Mouse (Mus musculus) adrenal gland, postnatal 10 days (tissue): ENCODE measurements around the gene Rhpn2. TPM values are rescaled to one million over a fixed set of nuclear protein-coding genes. Genes with fewer than 3 reads are reported as not detected.

ENCODE experiments used
- DNase-seq: peaks from one replicate; pipeline ENCODE4 v3.0.0; 2021; ENCODE audit warnings: mixed read lengths
- total RNA-seq, 2 experiments: library from RNA; stranded (reverse); gene quantifications; 2 replicates each; pipeline ENCODE4 v1.2.3; 2021

Rhpn2 gene
- total RNA-seq, 2 experiments from 2014 or later, result 4.2 to 4.5 TPM

DNA sequence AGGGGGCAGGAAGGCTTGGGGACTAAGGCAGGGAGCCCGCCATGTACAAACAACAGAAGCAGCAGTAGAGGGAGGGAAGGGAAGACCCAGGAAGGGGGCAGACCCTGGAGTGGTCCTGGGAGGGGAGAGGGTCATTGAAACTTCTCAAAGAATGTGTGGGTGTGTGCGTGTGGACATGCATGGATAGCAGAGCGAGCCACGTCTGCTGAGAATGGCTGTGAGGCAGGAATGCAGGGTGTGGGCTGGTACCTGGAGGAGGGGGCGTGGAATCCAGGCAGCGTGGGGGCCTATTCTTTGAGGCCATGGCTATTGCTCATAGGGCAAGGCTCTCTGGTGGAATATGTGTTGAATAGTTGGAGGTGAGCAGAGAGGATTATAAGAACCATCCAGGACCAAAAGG lies 54.7 kb downstream of the Rhpn2 start:
- DNase-seq, result no peak

DNA sequence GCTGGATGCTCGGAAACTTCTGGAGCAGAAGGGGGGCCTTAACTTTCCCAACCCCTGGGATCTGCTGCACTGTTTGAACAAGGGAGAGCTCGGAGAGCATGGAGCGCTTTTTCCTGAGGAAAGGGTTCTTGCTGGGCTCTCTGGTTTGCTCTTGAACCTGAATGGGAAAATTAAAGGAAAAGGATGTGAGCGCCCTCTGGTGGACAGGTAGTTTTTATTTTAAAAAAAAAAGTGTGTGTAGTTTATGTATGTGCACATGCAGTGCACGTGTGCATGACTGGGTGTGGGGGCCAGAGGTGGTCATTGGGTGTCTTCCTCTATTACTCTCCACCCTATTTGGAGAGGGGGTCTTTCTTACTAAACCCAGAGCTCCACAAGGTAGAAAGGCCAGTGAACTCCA lies 59.0 kb downstream of the Rhpn2 start:
- peak; percentile 45 for DNase-seq

DNA sequence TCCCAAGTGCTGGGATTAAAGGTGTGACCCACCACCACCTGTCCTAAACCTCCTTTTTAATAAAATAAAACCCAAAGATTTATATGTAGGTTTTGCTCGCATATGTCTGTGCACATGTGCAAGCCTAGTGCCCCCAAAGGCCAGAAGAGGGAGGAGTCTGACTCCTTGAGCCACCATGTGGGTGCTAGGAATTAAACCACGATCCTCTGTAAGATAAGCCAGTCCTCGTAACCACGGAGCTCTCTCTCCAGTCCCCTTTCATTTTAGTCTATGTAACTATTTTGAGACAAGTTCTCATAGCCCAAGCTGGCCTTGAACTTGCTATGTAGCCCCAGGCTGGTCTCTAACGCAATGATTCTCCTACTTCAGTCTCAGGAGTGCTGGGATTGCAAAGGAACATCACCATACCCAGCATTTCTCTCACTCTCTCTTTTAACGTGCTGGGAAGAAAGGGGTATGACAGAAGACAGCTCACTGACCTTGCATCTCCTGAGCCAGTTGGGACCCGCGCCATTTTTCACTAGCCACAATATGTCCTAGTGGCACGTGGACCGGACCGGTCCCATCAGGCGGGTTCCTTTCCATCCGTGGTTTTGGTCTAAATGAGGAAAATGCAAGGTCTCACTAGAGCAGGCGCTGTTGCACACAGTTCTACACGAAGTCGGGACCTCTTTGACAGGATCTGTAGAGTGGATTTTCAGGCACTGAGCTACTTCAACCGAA lies 61.9 kb downstream of the Rhpn2 start:
- peak; percentile 31 for DNase-seq

DNA sequence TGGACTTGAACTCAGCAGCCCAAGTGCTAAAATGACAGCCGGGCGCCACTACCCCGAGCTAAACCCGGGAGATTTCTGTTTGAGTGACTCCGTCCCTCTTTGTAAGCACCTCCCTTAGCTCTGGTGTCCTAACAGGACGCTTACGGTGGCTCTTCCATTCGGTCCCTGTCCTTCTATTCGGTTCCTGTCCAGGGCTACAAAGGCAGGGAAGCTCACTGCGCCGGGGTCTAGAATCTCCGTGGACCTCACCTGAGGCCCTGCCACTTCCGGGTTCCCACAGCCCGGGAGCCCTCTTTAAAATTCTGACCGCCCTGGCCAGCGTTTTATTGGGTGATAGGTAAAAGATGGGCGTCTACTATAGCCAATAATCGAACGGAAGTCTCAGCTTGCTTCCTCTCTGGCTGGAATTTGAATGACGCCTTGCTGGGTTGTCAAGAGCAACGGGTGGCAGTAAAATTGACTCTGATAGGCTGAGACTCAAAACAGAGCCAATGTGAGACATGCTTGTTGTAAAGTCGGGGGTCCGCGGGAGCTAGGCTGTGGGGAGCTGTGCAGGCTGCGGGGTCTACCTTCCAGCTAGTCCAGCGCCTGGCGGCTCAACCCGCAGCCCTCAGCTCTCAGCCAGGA lies 62.7 kb downstream of the Rhpn2 start, which contains the start of the genes Faap24 and Cep89:
Gene Faap24, minus strand, starts transcription at position 295 of the 627 bp plus-strand sequence.
Gene Cep89, plus strand, starts transcription at position 494 of the 627 bp plus-strand sequence.
- DNase-seq, result peak; percentile 94

DNA sequence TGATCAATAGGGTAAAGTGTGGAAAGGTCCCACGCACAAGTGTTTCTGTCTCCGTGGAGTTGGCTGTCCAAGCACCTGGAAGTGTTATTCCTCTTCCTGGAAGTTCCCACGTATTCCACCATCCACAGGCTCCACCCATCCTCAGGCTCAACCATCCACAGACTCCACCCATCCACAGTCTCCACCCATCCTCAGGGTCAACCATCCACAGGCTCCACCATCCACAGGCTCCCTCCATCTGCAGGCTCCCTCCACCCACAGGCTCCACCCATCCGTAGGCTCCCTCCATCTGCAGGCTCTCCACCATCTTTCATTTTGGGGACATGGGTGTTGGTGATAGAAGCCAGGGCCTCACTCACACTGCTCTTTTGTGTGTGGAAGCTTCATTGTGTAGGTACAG lies 67.2 kb downstream of the Rhpn2 start:
- DNase-seq, result no peak

DNA sequence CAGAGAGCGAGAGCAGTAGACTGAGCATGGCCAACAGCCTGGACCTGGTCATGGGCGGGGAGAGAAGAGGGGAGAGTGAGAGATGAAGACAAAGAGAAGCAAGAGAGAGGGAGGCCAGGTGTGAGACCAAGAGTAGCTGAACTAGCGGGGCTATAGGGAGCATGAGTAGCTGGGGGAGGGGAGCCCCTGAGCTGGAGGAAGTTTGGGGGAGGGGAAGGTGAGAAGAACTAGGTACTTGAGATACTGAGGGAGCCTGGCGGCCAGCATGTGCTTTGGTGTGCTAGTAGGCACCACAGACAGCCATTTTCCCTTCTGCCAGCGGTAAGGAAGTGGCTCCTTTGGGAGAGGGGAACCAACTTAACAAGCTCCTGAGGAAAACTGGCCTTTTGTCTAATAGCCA lies 81.3 kb downstream of the Rhpn2 start:
- DNase-seq, result no peak

DNA sequence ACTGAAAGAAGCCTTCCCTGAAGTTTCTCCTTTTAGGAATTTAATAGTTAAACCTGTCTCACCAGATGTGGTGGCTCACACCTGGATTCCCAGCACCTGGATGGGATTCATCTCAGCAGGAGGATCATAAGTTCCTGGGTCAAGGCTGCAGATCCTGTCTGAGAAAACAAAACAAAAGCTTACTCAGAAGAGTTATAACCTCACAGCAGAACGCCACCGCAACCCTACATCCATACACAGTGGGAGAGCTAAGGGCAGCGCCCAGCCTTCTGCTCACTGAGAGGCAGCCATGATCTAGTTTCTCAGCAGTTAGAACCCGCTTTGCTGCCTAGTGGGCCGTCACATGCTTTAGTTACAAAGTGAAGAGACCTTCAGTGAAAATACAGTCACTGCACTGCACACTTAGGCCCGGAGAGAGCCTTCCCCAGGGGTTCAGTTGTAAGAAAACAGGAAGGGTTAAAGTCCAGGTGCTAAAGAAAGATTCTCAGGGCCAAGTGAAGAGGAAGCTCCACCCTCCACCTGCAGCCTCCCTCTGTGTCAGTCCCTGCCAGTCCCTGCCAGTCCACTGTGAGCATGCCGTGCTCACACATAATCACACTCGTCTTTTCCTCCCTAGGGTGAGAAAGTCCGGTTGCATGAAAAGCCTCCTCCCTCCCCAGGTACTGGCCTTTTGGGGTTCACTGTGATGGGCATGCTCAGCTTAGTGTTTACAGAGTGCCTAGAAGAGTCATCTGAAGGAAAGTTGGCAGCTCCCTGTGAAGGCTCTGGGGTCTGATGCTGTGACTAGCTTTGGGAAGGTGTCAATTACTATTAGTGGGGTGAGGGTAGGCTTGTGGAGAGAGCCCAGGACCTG lies 82.1 kb downstream of the Rhpn2 start:
- DNase-seq, result peak; percentile 10

GRCm38 (mm10) chr7:35416654-35416948 lies 82.6 kb downstream of the Rhpn2 start:
- no peak for DNase-seq

GRCm38 (mm10) chr7:35423071-35423470 lies 89.1 kb downstream of the Rhpn2 start:
- DNase-seq, result no peak

DNA sequence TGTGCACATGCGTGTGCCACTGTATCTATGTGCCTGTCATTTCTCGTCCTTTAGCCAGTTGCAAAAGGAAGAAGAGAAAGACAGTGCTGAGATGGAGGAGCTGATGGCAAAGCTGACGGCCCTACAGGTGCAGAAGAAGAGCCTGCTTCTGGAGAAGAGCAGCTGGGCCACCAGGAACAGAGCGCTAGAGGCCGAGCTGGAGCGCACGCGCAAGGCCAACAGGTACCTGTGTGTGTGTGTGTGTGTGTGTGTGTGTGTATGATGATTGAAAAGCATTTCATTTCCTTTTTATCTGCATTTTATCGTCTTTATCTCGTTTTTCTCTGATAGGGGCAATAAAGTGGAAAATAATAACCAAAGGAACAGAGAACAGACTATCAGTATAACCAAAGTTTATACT lies 94.2 kb downstream of the Rhpn2 start:
- DNase-seq, result no peak

GRCm38 (mm10) chr7:35435266-35435665 lies 101.3 kb downstream of the Rhpn2 start:
- no peak for DNase-seq

Other genes with a start within 250 kb of the Rhpn2 start
- 100 to 1,000 TPM; 237 to 238 TPM for gene Cebpa, start 214.9 kb upstream of the Rhpn2 start, total RNA-seq
- gene Slc7a10, start 147.8 kb upstream of the Rhpn2 start, total RNA-seq, result 1 to 10 TPM; 2.0 to 3.8 TPM
- 10 to 100 TPM; 15.6 to 17.7 TPM for gene Lrp3, start 118.7 kb upstream of the Rhpn2 start, total RNA-seq
- gene Gpatch1, start 15.7 kb upstream of the Rhpn2 start, total RNA-seq, result 10 to 100 TPM; 11.7 to 17.2 TPM
- 1 to 10 TPM; 5.1 to 6.9 TPM for gene Faap24, start 62.7 kb downstream of the Rhpn2 start, total RNA-seq
- gene Cep89, start 62.9 kb downstream of the Rhpn2 start, total RNA-seq, result 10 to 100 TPM; 18.2 to 26.4 TPM
- gene Slc7a9, start 114.6 kb downstream of the Rhpn2 start, total RNA-seq, result not detected
- under 1 TPM; 0.30 to 0.33 TPM for gene Tdrd12, start 203.6 kb downstream of the Rhpn2 start, total RNA-seq
- 10 to 100 TPM; 54.1 to 64.3 TPM for gene Nudt19, start 222.1 kb downstream of the Rhpn2 start, total RNA-seq